Mouse (Mus musculus) CH12.LX (cell line): ENCODE data around the gene Kdm2b. TPM values are rescaled to one million over a fixed set of nuclear protein-coding genes. Genes with fewer than 3 reads are reported as not detected.

Source experiments
- DNase-seq: peaks from one replicate; pipeline ENCODE4 v3.0.0-alpha.2; 2013; ENCODE audit errors: extremely low read depth
- H3K27ac ChIP-seq: 2 replicates; pipeline ENCODE4 v1.5.1; 2012; ENCODE audit warnings: low read depth, mild to moderate bottlenecking, control low read depth, moderate library complexity; ENCODE audit not compliant: insufficient read depth
- H3K27me3 ChIP-seq: replicated peaks from 2 replicates; pipeline ENCODE3; 2012; ENCODE audit warnings: inconsistent platforms
- H3K36me3 ChIP-seq, 2 experiments: replicated peaks in 1 of 2; 2 replicates each; pipeline versions ENCODE3 to v1.6.1; 2012; ENCODE audit warnings: inconsistent platforms in 1 of 2, low read length in 1 of 2, mild to moderate bottlenecking in 1 of 2, mixed read lengths in 1 of 2, moderate library complexity in 1 of 2; ENCODE audit not compliant: control insufficient read depth in 1 of 2, insufficient read depth in 1 of 2
- H3K4me1 ChIP-seq, 2 experiments: 2 replicates each; pipeline ENCODE4 v1.6.1; 2012; ENCODE audit warnings: inconsistent platforms in 1 of 2, moderate library complexity in 1 of 2; ENCODE audit not compliant: insufficient read depth in 2 of 2, control insufficient read depth in 1 of 2
- H3K4me2 ChIP-seq: 2 replicates; pipeline ENCODE4 v1.6.1; 2012; ENCODE audit warnings: low read depth, mild to moderate bottlenecking, control low read depth; ENCODE audit not compliant: poor library complexity, insufficient read depth, severe bottlenecking
- H3K4me3 ChIP-seq, 3 experiments: fragments of 150-350 bp in 1 of 3; sonication (generic) in 1 of 3; replicated peaks in 1 of 3; 2 replicates each; pipeline versions ENCODE3 to v1.5.1; 2011 to 2012; ENCODE audit warnings: low read depth in 2 of 3, low read length in 2 of 3, mild to moderate bottlenecking in 2 of 3, moderate library complexity in 2 of 3, control low read depth in 1 of 3, improper control_type of control experiment in 1 of 3, inconsistent platforms in 1 of 3, mixed read lengths in 1 of 3; ENCODE audit not compliant: poor library complexity in 1 of 3
- H3K79me2 ChIP-seq: replicated peaks from 2 replicates; pipeline ENCODE4 v1.6.1; 2012; ENCODE audit warnings: mild to moderate bottlenecking, moderate library complexity; ENCODE audit not compliant: control insufficient read depth, poor library complexity, insufficient read depth, severe bottlenecking; ENCODE audit errors: extremely low read depth
- H3K9ac ChIP-seq: 2 replicates; pipeline ENCODE4 v1.6.1; 2012; ENCODE audit warnings: low read depth, mild to moderate bottlenecking, control low read depth, moderate library complexity; ENCODE audit not compliant: insufficient read depth
- H3K9me3 ChIP-seq: replicated peaks from 2 replicates; pipeline ENCODE3; 2012; ENCODE audit warnings: low read length, inconsistent platforms, mixed read lengths
- CTCF ChIP-seq, 2 experiments: IDR thresholded peaks in 1 of 2; conservative IDR thresholded peaks in 1 of 2; 2 replicates each; pipeline ENCODE4 v1.5.1; 2011 to 2012; ENCODE audit warnings: low read depth in 2 of 2, low read length in 2 of 2, improper control_type of control experiment in 1 of 2, inconsistent platforms in 1 of 2, mild to moderate bottlenecking in 1 of 2, moderate library complexity in 1 of 2
- ELF1 ChIP-seq: IDR thresholded peaks from 2 replicates; pipeline ENCODE4 v1.6.1; 2014; ENCODE audit warnings: low read depth, mild to moderate bottlenecking, inconsistent platforms, low read length, improper control_type of control experiment
- ETS1 ChIP-seq: conservative IDR thresholded peaks from 2 replicates; pipeline ENCODE4 v1.6.1; 2012; ENCODE audit warnings: low read depth, mild to moderate bottlenecking, inconsistent platforms, low read length, improper control_type of control experiment, moderate library complexity
- MAFK ChIP-seq: IDR thresholded peaks from 2 replicates; pipeline ENCODE4 v1.6.1; 2011; ENCODE audit warnings: low read length, improper control_type of control experiment; ENCODE audit not compliant: insufficient replicate concordance
- MAZ ChIP-seq: IDR thresholded peaks from 2 replicates; pipeline ENCODE4 v1.6.1; 2012; ENCODE audit warnings: low read depth, mild to moderate bottlenecking, inconsistent platforms, low read length, improper control_type of control experiment, moderate library complexity
- NRF1 ChIP-seq: IDR thresholded peaks from 2 replicates; pipeline ENCODE4 v1.6.1; 2014; ENCODE audit warnings: low read depth, mild to moderate bottlenecking, inconsistent platforms, low read length, improper control_type of control experiment, moderate library complexity
- TBP ChIP-seq: conservative IDR thresholded peaks from 2 replicates; pipeline ENCODE4 v1.6.1; 2011; ENCODE audit warnings: low read depth, low read length, improper control_type of control experiment
- TCF12 ChIP-seq: IDR thresholded peaks from 2 replicates; pipeline ENCODE4 v1.6.1; 2014; ENCODE audit warnings: low read depth, mild to moderate bottlenecking, inconsistent platforms, low read length, improper control_type of control experiment
- ZC3H11A ChIP-seq: IDR thresholded peaks from 2 replicates; pipeline ENCODE4 v1.6.1; 2012; ENCODE audit warnings: low read depth, mild to moderate bottlenecking, inconsistent platforms, low read length, improper control_type of control experiment
- ZNF384 ChIP-seq: IDR thresholded peaks from 2 replicates; pipeline ENCODE4 v1.6.1; 2012; ENCODE audit warnings: low read depth, low read length, improper control_type of control experiment, inconsistent platforms
- dilution Hi-C: fragments of 300-500 bp; cut with MboI; formaldehyde crosslinking; loops from 2 replicates; pipeline ENCODE4 v1.14.3; 2020; ENCODE audit warnings: low sequenced_read_pairs; ENCODE audit not compliant: extremely low pct_unique_long_range_greater_than_20kb, extremely low pct_ligation_motif_present
- in situ Hi-C: fragments of 300-500 bp; cut with MboI; formaldehyde crosslinking; loops from 3 replicates; pipeline ENCODE4 v1.14.3; 2019; ENCODE audit warnings: low sequenced_read_pairs, low pct_ligation_motif_present, low pct_unique_long_range_greater_than_20kb, mixed read lengths
- polyA plus RNA-seq: library from polyadenylated mRNA; unstranded; fragments of >175 nt; gene quantifications from 2 replicates; pipeline ENCODE4 v1.2.1, GENCODE M21; 2012; ENCODE audit warnings: low read depth; ENCODE audit not compliant: insufficient read length
- total RNA-seq, 2 experiments: library from RNA; depleted of rRNA; stranded (reverse); fragments of 300-350 nt in 1 of 2; fragments of >200 nt in 1 of 2; gene quantifications; 2 replicates each; pipeline ENCODE4 v1.2.3; 2012 to 2014

Gene Kdm2b
- total and polyA plus RNA-seq, 3 experiments = 69.3 to 138 (median 80.1) TPM

DNA sequence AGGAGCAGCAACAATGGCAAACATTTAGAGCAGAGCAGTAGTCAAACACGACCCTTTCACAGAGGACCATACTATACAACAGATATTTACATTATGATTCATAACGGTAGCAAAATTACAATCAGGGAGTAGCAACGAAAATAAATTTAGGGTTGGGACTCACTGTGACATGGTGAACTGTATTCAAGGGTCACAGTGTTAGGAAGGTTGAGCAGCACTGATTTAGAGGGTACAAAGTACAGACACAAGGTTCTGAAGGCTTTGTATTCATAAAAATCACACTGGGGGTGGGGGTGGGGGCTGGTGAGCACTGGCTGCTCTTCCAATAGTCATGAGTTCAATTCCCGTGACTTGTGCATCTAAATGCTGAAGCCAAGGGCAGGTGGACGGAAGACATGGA is 69.1 kb downstream of the Kdm2b start (continued):
- TF ChIP-seq NRF1 = no peak
- TF ChIP-seq ZC3H11A = no peak
- no peak for TF ChIP-seq TCF12

DNA sequence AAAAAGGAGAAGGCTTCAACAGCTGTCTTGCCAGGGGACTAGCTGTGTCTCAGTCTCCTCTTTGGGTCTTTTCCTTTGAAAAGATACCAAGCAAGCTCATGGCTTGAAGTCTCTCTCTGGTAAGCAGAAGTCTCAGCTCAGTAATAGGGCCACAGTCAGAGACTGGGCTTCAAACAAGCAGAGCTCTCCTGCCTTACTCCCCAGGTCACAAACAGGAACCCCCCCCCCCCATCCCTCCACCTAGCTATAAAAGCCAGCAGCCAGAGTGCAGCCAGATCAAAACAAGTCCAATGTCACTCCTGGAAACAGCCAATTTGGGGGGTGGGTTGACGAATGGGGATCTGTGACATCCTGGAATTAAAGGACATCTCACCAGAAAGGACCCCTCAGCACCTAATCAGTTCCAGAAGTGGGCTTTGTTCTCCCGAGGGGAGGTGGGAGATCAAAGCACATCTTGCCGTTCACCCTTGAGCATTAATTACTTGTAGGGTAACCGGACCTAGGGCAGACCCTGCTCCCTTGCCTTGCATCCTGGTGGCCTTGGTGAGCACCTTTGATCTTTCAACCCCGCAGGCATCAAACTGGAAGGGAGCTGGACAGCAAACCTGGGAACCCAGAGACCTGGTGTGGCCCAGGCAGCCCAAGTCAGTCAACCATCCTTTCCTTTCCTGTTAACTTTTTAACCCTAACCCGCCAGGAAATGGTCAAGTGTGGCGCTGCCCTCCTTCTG is 71.5 kb downstream of the Kdm2b start:
- no peaks in the 10 kb centered on the region for H3K27me3 ChIP-seq
- in situ Hi-C loops (no loop called here), dilution Hi-C loops (no loop called here)
- H3K27ac ChIP-seq = no peak overlapping the region
- TF ChIP-seq MAZ (no peak), NRF1 (no peak), ELF1 (no peak), ETS1 (no peak), TBP (no peak), ZNF384 (no peak), MAFK (no peak)
- 0 out of 2 replicates have a peak, but pooled peaks cover 2% of the 10 kb centered on the region for H3K79me2 ChIP-seq
- no peak overlapping the region for H3K4me2 ChIP-seq
- H3K9ac ChIP-seq = no peak overlapping the region
- no peak overlapping the region for H3K4me3 ChIP-seq
- H3K9me3 ChIP-seq = no peaks in the 10 kb centered on the region
- DNase-seq = no peak
- H3K36me3 ChIP-seq = peaks cover 22 to 93% of the 10 kb centered on the region in 2 experiments
- H3K4me1 ChIP-seq = peaks cover 0 to 25% of the 10 kb centered on the region in 2 experiments; a peak in 2 of 4 replicates

GRCm38 (mm10) chr5:122916147-122916546 is 73.5 kb downstream of the Kdm2b start:
- DNase-seq = no peak
- Histone ChIP-seq H3K4me1 (peaks cover 0 to 25% of the 10 kb centered on the region in 2 experiments; a peak in 2 of 4 replicates), H3K4me3 (no peak overlapping the region)
- in situ Hi-C loops = no loop called here
- TF ChIP-seq CTCF (conservative IDR thresholded peaks at IDR 0.05 in 1 of 2, IDR thresholded peaks at IDR 0.05 in 1 of 2; ENCODE audit: low read depth in 2 of 2, low read length in 2 of 2) (0 out of 4 replicates have a peak, but pooled peaks of 1 of the 2 experiments have one; percentile 1), ELF1 (no peak)
- TF ChIP-seq, all 38 proteins: peak for 1
- Histone ChIP-seq H3K79me2 (no peaks in the 10 kb centered on the region), H3K27ac (no peak overlapping the region), H3K9me3 (no peaks in the 10 kb centered on the region), H3K36me3 (peaks cover 26 to 94% of the 10 kb centered on the region in 2 experiments), H3K9ac (no peak overlapping the region), H3K4me2 (no peak overlapping the region), H3K27me3 (no peaks in the 10 kb centered on the region)
- dilution Hi-C loops = no loop called here
